Mouse (Mus musculus): Measurements from ENCODE around the gene Trim30b. TPM values are rescaled to one million over a fixed set of nuclear protein-coding genes. Genes with fewer than 3 reads are reported as not detected.
"Not testable (repeated sequence)": the region's sequence is repeated elsewhere in the genome, so short reads cannot be mapped to it uniquely, and the experiment has no call there.

The Trim30b gene
- polyA plus RNA-seq, 1 experiment from 2014 or later: not detected

- H3K27me3 ChIP-seq (ENCODE audit: control insufficient read depth, insufficient read depth, low read length); DNase-seq (ENCODE audit: low spot score); H3K4me1 ChIP-seq (ENCODE audit: control insufficient read depth, insufficient read depth, low read length); ATAC-seq (replicated peaks; ENCODE audit: insufficient number of reproducible peaks, low FRiP score, low TSS enrichment, low read depth); H3K9ac ChIP-seq (replicated peaks; ENCODE audit: low read length); H3K27ac ChIP-seq (replicated peaks; ENCODE audit: low read depth, low read length); H3K36me3 ChIP-seq (replicated peaks; ENCODE audit: control insufficient read depth, insufficient read depth, low read depth, low read length); H3K4me3 ChIP-seq (ENCODE audit: low read depth, low read length); H3K4me2 ChIP-seq (ENCODE audit: low read depth, low read length); H3K9me3 ChIP-seq (replicated peaks; ENCODE audit: control insufficient read depth, low read length): not testable (repeated sequence)
- 85% methylated on average over 4 of the region's 4 CpGs for WGBS
Measured at GRCm38 (mm10) chr7:104348043-104348442, 21.6 kb downstream of the Trim30b start.

GRCm38 (mm10) chr7:104340744-104341143, 28.9 kb downstream of the Trim30b start:
- not testable (repeated sequence) for DNase-seq (ENCODE audit: low spot score); H3K4me3 ChIP-seq (ENCODE audit: low read depth, low read length); H3K27me3 ChIP-seq (ENCODE audit: control insufficient read depth, insufficient read depth, low read length); H3K4me2 ChIP-seq (ENCODE audit: low read depth, low read length); H3K27ac ChIP-seq (replicated peaks; ENCODE audit: low read depth, low read length); H3K9ac ChIP-seq (replicated peaks; ENCODE audit: low read length); H3K36me3 ChIP-seq (replicated peaks; ENCODE audit: control insufficient read depth, insufficient read depth, low read depth, low read length); H3K4me1 ChIP-seq (ENCODE audit: control insufficient read depth, insufficient read depth, low read length); H3K9me3 ChIP-seq (replicated peaks; ENCODE audit: control insufficient read depth, low read length); ATAC-seq (replicated peaks; ENCODE audit: insufficient number of reproducible peaks, low FRiP score, low TSS enrichment, low read depth)
- 82% methylated on average over 3 of the region's 4 CpGs for WGBS

- ATAC-seq (replicated peaks; ENCODE audit: insufficient number of reproducible peaks, low FRiP score, low TSS enrichment, low read depth); H3K27ac ChIP-seq (replicated peaks; ENCODE audit: low read depth, low read length); DNase-seq (ENCODE audit: low spot score); H3K4me1 ChIP-seq (ENCODE audit: control insufficient read depth, insufficient read depth, low read length); H3K36me3 ChIP-seq (replicated peaks; ENCODE audit: control insufficient read depth, insufficient read depth, low read depth, low read length); H3K9ac ChIP-seq (replicated peaks; ENCODE audit: low read length); H3K4me3 ChIP-seq (ENCODE audit: low read depth, low read length); H3K27me3 ChIP-seq (ENCODE audit: control insufficient read depth, insufficient read depth, low read length); H3K9me3 ChIP-seq (replicated peaks; ENCODE audit: control insufficient read depth, low read length); H3K4me2 ChIP-seq (ENCODE audit: low read depth, low read length): not testable (repeated sequence)
- WGBS: 80% methylated on average over 3 of the region's 3 CpGs
Measured at GRCm38 (mm10) chr7:104335547-104335946, 34.1 kb downstream of the Trim30b start.

- not testable (repeated sequence) for H3K27ac ChIP-seq (replicated peaks; ENCODE audit: low read depth, low read length); H3K4me1 ChIP-seq (ENCODE audit: control insufficient read depth, insufficient read depth, low read length); H3K36me3 ChIP-seq (replicated peaks; ENCODE audit: control insufficient read depth, insufficient read depth, low read depth, low read length); ATAC-seq (replicated peaks; ENCODE audit: insufficient number of reproducible peaks, low FRiP score, low TSS enrichment, low read depth); DNase-seq (ENCODE audit: low spot score); H3K4me3 ChIP-seq (ENCODE audit: low read depth, low read length); H3K27me3 ChIP-seq (ENCODE audit: control insufficient read depth, insufficient read depth, low read length); H3K9me3 ChIP-seq (replicated peaks; ENCODE audit: control insufficient read depth, low read length); H3K4me2 ChIP-seq (ENCODE audit: low read depth, low read length); H3K9ac ChIP-seq (replicated peaks; ENCODE audit: low read length)
- 100% methylated on average over 2 of the region's 2 CpGs for WGBS
Measured at GRCm38 (mm10) chr7:104329171-104329570, 40.5 kb downstream of the Trim30b start, which contains the start of gene Trim34b. Gene Trim34b, plus strand, starts transcription at chr7:104329471.

DNA sequence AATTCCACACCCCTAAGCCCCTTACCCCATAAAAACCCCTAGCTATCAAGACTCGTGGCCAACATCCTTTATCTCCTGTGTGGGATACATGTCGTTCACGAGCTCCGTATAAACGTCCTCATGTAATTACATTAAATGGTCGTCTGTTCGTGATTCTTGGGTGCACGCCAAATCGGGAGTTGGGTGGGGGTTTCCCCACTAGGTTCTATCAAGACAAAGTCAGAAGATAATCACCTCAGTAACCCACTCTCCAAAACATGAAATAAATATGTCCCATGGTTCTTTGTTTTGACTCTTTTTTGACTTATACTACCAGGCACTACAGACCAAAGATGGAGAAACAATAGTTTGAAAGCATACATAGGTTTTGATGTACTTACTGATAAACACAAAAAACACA, 47.7 kb downstream of the Trim30b start:
- H3K4me2 ChIP-seq (ENCODE audit: low read depth, low read length): no peak overlapping the region
- no peaks in the 10 kb centered on the region for H3K36me3 ChIP-seq (replicated peaks; ENCODE audit: control insufficient read depth, insufficient read depth, low read depth, low read length)
- no peaks in the 10 kb centered on the region for H3K9me3 ChIP-seq (replicated peaks; ENCODE audit: control insufficient read depth, low read length)
- no peaks in the 10 kb centered on the region for H3K27me3 ChIP-seq (ENCODE audit: control insufficient read depth, insufficient read depth, low read length)
- no peaks in the 10 kb centered on the region for H3K4me1 ChIP-seq (ENCODE audit: control insufficient read depth, insufficient read depth, low read length)
- WGBS: 89% methylated on average over 9 of the region's 9 CpGs
- no peak for DNase-seq (ENCODE audit: low spot score)
- no peak for ATAC-seq (replicated peaks; ENCODE audit: insufficient number of reproducible peaks, low FRiP score, low TSS enrichment, low read depth)
- H3K4me3 ChIP-seq (ENCODE audit: low read depth, low read length): no peak overlapping the region
- no peak overlapping the region for H3K9ac ChIP-seq (replicated peaks; ENCODE audit: low read length)
- H3K27ac ChIP-seq (replicated peaks; ENCODE audit: low read depth, low read length): no peak overlapping the region

- not testable (repeated sequence) for H3K4me1 ChIP-seq (ENCODE audit: control insufficient read depth, insufficient read depth, low read length); ATAC-seq (replicated peaks; ENCODE audit: insufficient number of reproducible peaks, low FRiP score, low TSS enrichment, low read depth); H3K27ac ChIP-seq (replicated peaks; ENCODE audit: low read depth, low read length)
Measured at GRCm38 (mm10) chr7:104315369-104316080, 54.2 kb downstream of the Trim30b start, which contains the start of gene Trim12a. Gene Trim12a, minus strand, starts transcription at chr7:104315466.

DNA sequence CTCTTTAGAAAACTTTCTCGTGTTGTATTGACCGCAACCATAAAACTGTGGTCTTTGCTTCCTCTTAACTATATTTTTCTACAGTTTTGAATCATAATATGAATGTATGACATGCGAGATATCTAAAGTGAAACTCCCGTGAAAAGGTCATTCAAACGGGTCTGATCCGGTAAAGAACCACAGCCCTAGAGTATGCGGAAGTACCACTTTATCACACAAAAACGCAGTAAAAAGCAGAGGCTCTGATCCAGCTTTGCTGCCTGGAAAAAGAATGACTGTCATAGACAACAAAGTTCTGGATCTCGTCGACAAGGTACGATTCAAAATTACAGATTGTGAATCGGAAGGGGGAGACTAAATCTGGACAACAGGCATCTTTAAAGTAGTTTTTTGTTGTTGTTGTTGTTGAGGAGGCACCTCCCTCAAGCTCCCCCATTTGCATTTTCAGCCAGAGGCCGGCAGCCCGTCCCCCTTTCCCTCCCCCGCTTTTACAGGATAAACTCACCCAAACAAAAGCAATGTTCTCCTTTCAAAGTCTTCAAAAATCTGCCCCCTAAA, 54.8 kb downstream of the Trim30b start:
- WGBS: 14% methylated on average over 15 of the region's 15 CpGs
- ATAC-seq (replicated peaks; ENCODE audit: insufficient number of reproducible peaks, low FRiP score, low TSS enrichment, low read depth) (no peak), DNase-seq (ENCODE audit: low spot score) (peak; percentile 4)
- Histone ChIP-seq H3K4me1 (ENCODE audit: control insufficient read depth, insufficient read depth, low read length) (no peaks in the 10 kb centered on the region), H3K4me2 (ENCODE audit: low read depth, low read length) (peak overlapping the region; percentile 13; the same call in 1 of the 2 replicates), H3K27ac (replicated peaks; ENCODE audit: low read depth, low read length) (no peak overlapping the region), H3K9ac (replicated peaks; ENCODE audit: low read length) (no peak overlapping the region), H3K27me3 (ENCODE audit: control insufficient read depth, insufficient read depth, low read length) (no peaks in the 10 kb centered on the region), H3K4me3 (ENCODE audit: low read depth, low read length) (peak overlapping the region; percentile 26), H3K36me3 (replicated peaks; ENCODE audit: control insufficient read depth, insufficient read depth, low read depth, low read length) (no peaks in the 10 kb centered on the region), H3K9me3 (replicated peaks; ENCODE audit: control insufficient read depth, low read length) (no peaks in the 10 kb centered on the region)

More at GRCm38 (mm10) chr7:104315369-104316080, 54.2 kb downstream of the Trim30b start, which contains the start of gene Trim12a:
- not testable (repeated sequence) for H3K9me3 ChIP-seq (replicated peaks; ENCODE audit: control insufficient read depth, low read length); DNase-seq (ENCODE audit: low spot score); H3K27me3 ChIP-seq (ENCODE audit: control insufficient read depth, insufficient read depth, low read length); H3K9ac ChIP-seq (replicated peaks; ENCODE audit: low read length); H3K36me3 ChIP-seq (replicated peaks; ENCODE audit: control insufficient read depth, insufficient read depth, low read depth, low read length)
- H3K4me3 ChIP-seq (ENCODE audit: low read depth, low read length): peak within 1 kb of the TSS; percentile 26
- H3K4me2 ChIP-seq (ENCODE audit: low read depth, low read length): peak within 1 kb of the TSS; percentile 13; the same call in 1 of the 2 replicates
- WGBS: 31% methylated on average over 4 of the region's 4 CpGs
